Mouse (Mus musculus): ENCODE results near the gene Timm22.

Gene Timm22

GRCm38 (mm10) chr11:76436009-76436408 is 29.3 kb downstream of the Timm22 start:
- no peak for DNase-seq (ENCODE audit: extremely low spot score)

- peak; percentile 77 for DNase-seq (ENCODE audit: extremely low spot score)
These were observed 30.2 kb downstream of the Timm22 start for GRCm38 (mm10) chr11:76436864-76437437.

- DNase-seq (ENCODE audit: extremely low spot score) = no peak
These were observed 32.9 kb downstream of the Timm22 start for GRCm38 (mm10) chr11:76439666-76440065.

GRCm38 (mm10) chr11:76445459-76445858 is 38.7 kb downstream of the Timm22 start:
- no peak for DNase-seq (ENCODE audit: extremely low spot score)

GRCm38 (mm10) chr11:76446251-76446650 is 39.5 kb downstream of the Timm22 start:
- peak; percentile 80 for DNase-seq (ENCODE audit: extremely low spot score)

GRCm38 (mm10) chr11:76449520-76450201 is 42.9 kb downstream of the Timm22 start:
- DNase-seq (ENCODE audit: extremely low spot score) = peak; percentile 62

GRCm38 (mm10) chr11:76450202-76450561 is 43.4 kb downstream of the Timm22 start:
- DNase-seq (ENCODE audit: extremely low spot score) = no peak

- peak; percentile 72 for DNase-seq (ENCODE audit: extremely low spot score)
These were observed 47.7 kb downstream of the Timm22 start for GRCm38 (mm10) chr11:76454492-76454891.

- DNase-seq (ENCODE audit: extremely low spot score) = peak; percentile 86
These were observed 49.5 kb downstream of the Timm22 start for GRCm38 (mm10) chr11:76456233-76456632.

GRCm38 (mm10) chr11:76456897-76457296 is 50.1 kb downstream of the Timm22 start:
- no peak for DNase-seq (ENCODE audit: extremely low spot score)

- no peak for DNase-seq (ENCODE audit: extremely low spot score)
These were observed 52.0 kb downstream of the Timm22 start for GRCm38 (mm10) chr11:76458730-76459129.

- DNase-seq (ENCODE audit: extremely low spot score) = no peak
These were observed 52.7 kb downstream of the Timm22 start for GRCm38 (mm10) chr11:76459489-76459888.

- DNase-seq (ENCODE audit: extremely low spot score) = no peak
These were observed 54.4 kb downstream of the Timm22 start for GRCm38 (mm10) chr11:76461201-76461600.

GRCm38 (mm10) chr11:76461696-76462095 is 54.9 kb downstream of the Timm22 start:
- DNase-seq (ENCODE audit: extremely low spot score) = no peak

GRCm38 (mm10) chr11:76465879-76466278 is 59.1 kb downstream of the Timm22 start:
- no peak for DNase-seq (ENCODE audit: extremely low spot score)

All from embryo, embryonic 9.5 days (tissue).